Mouse (Mus musculus): Measurements from ENCODE around the gene Myo9b.

DNA sequence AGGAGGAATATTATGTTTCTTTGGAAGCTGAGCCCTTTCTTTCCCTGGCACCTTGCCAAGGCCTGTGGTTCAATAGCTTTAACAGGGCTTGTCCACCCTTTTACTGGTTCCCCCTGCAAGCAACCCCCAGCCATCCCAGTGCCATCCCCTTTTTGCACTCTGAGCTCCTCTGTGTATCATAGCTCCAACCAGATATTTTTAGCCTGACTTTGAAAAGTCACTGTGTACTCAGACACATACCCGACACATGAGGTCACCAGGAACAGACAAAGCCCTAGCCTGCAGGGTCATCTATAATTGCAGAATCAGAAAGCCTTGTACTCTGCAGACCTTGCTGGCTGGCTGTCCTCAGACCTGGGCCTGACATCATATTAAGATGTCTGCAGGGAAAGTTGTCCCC lies 40.2 kb downstream of the Myo9b start:
- TF ChIP-seq CTCF (IDR thresholded peaks at IDR 0.05; ENCODE audit: low read depth) (no peak), EP300 (optimal IDR thresholded peaks at IDR 0.05) (no peak)
